Mouse (Mus musculus) liver, embryonic 14.5 days (tissue): ENCODE results near the gene Ifitm6. TPM values are rescaled to one million over a fixed set of nuclear protein-coding genes. Genes with fewer than 3 reads are reported as not detected.
A peak's percentile ranks its signal among the peaks of the same experiment; 100 is the strongest.

ENCODE experiments used
- ATAC-seq: fragments of 200-750 bp; cut with Nextera tagmentation; 2 replicates; pipeline ENCODE4 v1.8.0; 2017; ENCODE audit warnings: moderate number of reproducible peaks, mild to moderate bottlenecking, moderate library complexity; ENCODE audit not compliant: insufficient read depth
- DNase-seq, 3 experiments: peaks; one replicate each; pipeline ENCODE4 v3.0.0-alpha.2; 2012 to 2013; ENCODE audit warnings: low read depth in 3 of 3, low spot score in 3 of 3
- H3K27ac ChIP-seq: fragments of 300-500 bp; sonication (generic); 2 replicates; pipeline ENCODE4 v1.5.1; 2014; ENCODE audit warnings: moderate library complexity, mild to moderate bottlenecking, control low read depth, inconsistent platforms
- H3K27me3 ChIP-seq: fragments of 300-500 bp; sonication (generic); 2 replicates; pipeline ENCODE4 v1.6.1; 2014; ENCODE audit warnings: mild to moderate bottlenecking, low read length, moderate library complexity; ENCODE audit not compliant: control insufficient read depth, insufficient read depth
- H3K36me3 ChIP-seq: fragments of 300-500 bp; sonication (generic); replicated peaks from 2 replicates; pipeline ENCODE4 v1.6.1; 2014; ENCODE audit warnings: low read depth; ENCODE audit not compliant: control insufficient read depth, insufficient read depth
- H3K4me1 ChIP-seq, 2 experiments: fragments of 200-500 bp in 1 of 2; fragments of 300-500 bp in 1 of 2; sonication (generic) in 1 of 2; replicated peaks; 2 replicates each; pipeline ENCODE4 v1.6.1; 2012 to 2014; ENCODE audit warnings: antibody characterized with exemption in 1 of 2, inconsistent platforms in 1 of 2, low read length in 1 of 2; ENCODE audit not compliant: control insufficient read depth in 2 of 2, insufficient read depth in 2 of 2
- H3K4me2 ChIP-seq: fragments of 300-500 bp; sonication (generic); 2 replicates; pipeline ENCODE4 v1.6.1; 2014; ENCODE audit warnings: low read depth, mild to moderate bottlenecking, control low read depth, moderate library complexity
- H3K4me3 ChIP-seq, 2 experiments: fragments of 200-500 bp in 1 of 2; fragments of 300-500 bp in 1 of 2; sonication (generic) in 1 of 2; 2 replicates each; pipeline ENCODE4 v1.5.1; 2012 to 2014; ENCODE audit warnings: low read depth in 2 of 2, low read length in 2 of 2, mild to moderate bottlenecking in 2 of 2, control low read depth in 1 of 2, inconsistent platforms in 1 of 2, moderate library complexity in 1 of 2; ENCODE audit not compliant: insufficient read depth in 1 of 2
- H3K9ac ChIP-seq: fragments of 300-500 bp; sonication (generic); replicated peaks from 2 replicates; pipeline ENCODE4 v1.6.1; 2014; ENCODE audit warnings: mild to moderate bottlenecking, control low read depth, moderate library complexity
- H3K9me3 ChIP-seq: fragments of 300-500 bp; sonication (generic); 2 replicates; pipeline ENCODE4 v1.6.1; 2016; ENCODE audit warnings: low read length, mixed read lengths; ENCODE audit not compliant: control insufficient read depth
- CTCF ChIP-seq: IDR thresholded peaks from 2 replicates; pipeline ENCODE4 v1.5.1; 2016; ENCODE audit warnings: antibody characterized with exemption, low read depth, control low read depth
- EP300 ChIP-seq: IDR thresholded peaks from 2 replicates; pipeline ENCODE4 v1.6.1; 2016; ENCODE audit warnings: antibody characterized with exemption, low read depth
- WGBS: fragments of 180-500 bp; shearing (Covaris S2); extraction: QIAGEN DNeasy Blood & Tissue Kit; methylation state at CpG from one replicate; pipeline ENCODE4 v1.1.7; 2014; ENCODE audit not compliant: insufficient replicate concordance; 5-methylcytosine and 5-hydroxymethylcytosine counted together
- polyA plus RNA-seq, 2 experiments: library from polyadenylated mRNA; depleted of rRNA in 1 of 2; stranded (reverse) in 1 of 2; unstranded in 1 of 2; fragments of >200 nt; fragmentation: Nextera tagmentation in 1 of 2; extraction: Ambion mirVana in 1 of 2; gene quantifications; 2 replicates each; pipeline versions ENCODE4 v1.2.1 to v1.2.3; 2012 to 2014

The Ifitm6 gene
- polyA plus RNA-seq, 2 experiments, result 9.2 to 9.6 TPM

- no peak overlapping the region for H3K9ac ChIP-seq
- no peaks in the 10 kb centered on the region for H3K36me3 ChIP-seq
- WGBS, result 55% methylated on average over 2 of the region's 2 CpGs
- no peaks in the 10 kb centered on the region for H3K27me3 ChIP-seq
- ATAC-seq (no peak), DNase-seq (no peak)
- no peaks in the 10 kb centered on the region for H3K9me3 ChIP-seq
- peaks cover 18 to 26% of the 10 kb centered on the region in 2 experiments for H3K4me1 ChIP-seq
- TF ChIP-seq EP300 (no peak), CTCF (no peak)
- no peak overlapping the region for H3K4me2 ChIP-seq
- no peak overlapping the region for H3K4me3 ChIP-seq
- H3K27ac ChIP-seq, result no peak overlapping the region
Measured at GRCm38 (mm10) chr7:141049326-141049725, 31.6 kb upstream of the Ifitm6 start.

- Histone ChIP-seq H3K27me3 (no peaks in the 10 kb centered on the region), H3K27ac (peak overlapping the region; percentile 38; the same call in 1 of the 2 replicates), H3K4me2 (peak overlapping the region; percentile 88), H3K9ac (peak overlapping the region; percentile 48), H3K9me3 (no peaks in the 10 kb centered on the region), H3K4me1 (peaks cover 22 to 27% of the 10 kb centered on the region in 2 experiments), H3K4me3 (peak overlapping the region; percentile 43 to 51), H3K36me3 (no peaks in the 10 kb centered on the region)
- DNase-seq (peak; percentile 78 to 83 (median 81)), ATAC-seq (peak; percentile 78)
- 7% methylated on average over 21 of the region's 21 CpGs for WGBS
- TF ChIP-seq EP300 (no peak), CTCF (peak; percentile 96)
Measured at GRCm38 (mm10) chr7:141048226-141049218, 30.8 kb upstream of the Ifitm6 start.

- Histone ChIP-seq H3K4me3 (peak overlapping the region; percentile 43 to 51), H3K9ac (peak overlapping the region; percentile 48), H3K27me3 (no peaks in the 10 kb centered on the region), H3K4me2 (peak overlapping the region; percentile 88), H3K9me3 (no peaks in the 10 kb centered on the region), H3K36me3 (no peaks in the 10 kb centered on the region), H3K4me1 (peaks cover 31 to 36% of the 10 kb centered on the region in 2 experiments), H3K27ac (peak overlapping the region; percentile 38)
- TF ChIP-seq CTCF (no peak), EP300 (no peak)
- WGBS, result 6% methylated on average over 16 of the region's 19 CpGs
- DNase-seq, result peak in 1 of 3 experiments; percentile 44
- peak; percentile 61 for ATAC-seq
Measured at GRCm38 (mm10) chr7:141047581-141048225, 30.0 kb upstream of the Ifitm6 start.

GRCm38 (mm10) chr7:141046931-141047580 is 29.3 kb upstream of the Ifitm6 start:
- ATAC-seq, result peak; percentile 71
- Histone ChIP-seq H3K27me3 (no peaks in the 10 kb centered on the region), H3K4me2 (peak overlapping the region; percentile 88), H3K9me3 (no peaks in the 10 kb centered on the region), H3K4me3 (no peak overlapping the region), H3K4me1 (peaks cover 35 to 41% of the 10 kb centered on the region in 2 experiments), H3K9ac (peak overlapping the region; percentile 9), H3K27ac (peak overlapping the region; percentile 15), H3K36me3 (no peaks in the 10 kb centered on the region)
- TF ChIP-seq EP300, result peak; percentile 71
- no peak for TF ChIP-seq CTCF
- DNase-seq, result peak; percentile 52 to 59 (median 56)
- WGBS, result 9% methylated on average over 6 of the region's 6 CpGs
